Mouse (Mus musculus) A20 (cell line): Measurements from ENCODE around the gene Rps19.
"Not testable (repeated sequence)": the region's sequence is repeated elsewhere in the genome, so short reads cannot be mapped to it uniquely, and the experiment has no call there.

Source experiments
- DNase-seq: peaks from one replicate; pipeline ENCODE4 v3.0.0-alpha.2; 2011; ENCODE audit warnings: low read depth, low spot score

Gene Rps19

GRCm38 (mm10) chr7:24869532-24870165 is 14.5 kb upstream of the Rps19 start, which contains the start of the genes Lypd4 and Dmrtc2:
Lypd4 (minus strand) TSS chr7:24869941.
Dmrtc2 (plus strand) TSS chr7:24870057.
- DNase-seq, result no peak

- no peak for DNase-seq
Measured at GRCm38 (mm10) chr7:24877588-24877987, 6.6 kb upstream of the Rps19 start.

GRCm38 (mm10) chr7:24879620-24880019 is 4.6 kb upstream of the Rps19 start:
- DNase-seq, result no peak

- DNase-seq, result no peak
Measured at GRCm38 (mm10) chr7:24882416-24883199, 1.6 kb upstream of the Rps19 start.

- no peak for DNase-seq
Measured at GRCm38 (mm10) chr7:24884693-24885291, 621 bp downstream of the Rps19 start.

GRCm38 (mm10) chr7:24885468-24886307 is 1.5 kb downstream of the Rps19 start:
- peak; percentile 32 for DNase-seq

- DNase-seq, result no peak
Measured at GRCm38 (mm10) chr7:24886308-24886633, 2.1 kb downstream of the Rps19 start.

- no peak for DNase-seq
Measured at GRCm38 (mm10) chr7:24887096-24887495, 2.9 kb downstream of the Rps19 start.

- peak; percentile 53 for DNase-seq
Measured at GRCm38 (mm10) chr7:24889431-24890220, 5.5 kb downstream of the Rps19 start.

- peak; percentile 85 for DNase-seq
Measured at GRCm38 (mm10) chr7:24890281-24891216, 6.4 kb downstream of the Rps19 start.

GRCm38 (mm10) chr7:24891241-24892124 is 7.3 kb downstream of the Rps19 start:
- peak; percentile 66 for DNase-seq

GRCm38 (mm10) chr7:24892125-24892583 is 8.0 kb downstream of the Rps19 start:
- DNase-seq, result no peak

- not testable (repeated sequence) for DNase-seq
Measured at GRCm38 (mm10) chr7:24895749-24896148, 11.6 kb downstream of the Rps19 start.

GRCm38 (mm10) chr7:24896269-24896668 is 12.1 kb downstream of the Rps19 start:
- peak; percentile 85 for DNase-seq

GRCm38 (mm10) chr7:24897224-24897623 is 13.1 kb downstream of the Rps19 start, which contains the start of gene Cd79a:
Cd79a (plus strand) TSS chr7:24897381.
- DNase-seq, result peak; percentile 90

- DNase-seq, result peak; percentile 52
Measured at GRCm38 (mm10) chr7:24897959-24898358, 13.8 kb downstream of the Rps19 start.

- DNase-seq, result peak; percentile 33
Measured at GRCm38 (mm10) chr7:24901114-24901513, 16.9 kb downstream of the Rps19 start.

- peak; percentile 77 for DNase-seq
Measured at GRCm38 (mm10) chr7:24901842-24902241, 17.7 kb downstream of the Rps19 start.

GRCm38 (mm10) chr7:24902264-24902629 is 18.1 kb downstream of the Rps19 start:
- no peak for DNase-seq
